Mouse (Mus musculus) CD4-positive naive resting alpha-beta T cell, adult 76 days (primary cell): ENCODE results near the gene Slc25a25. TPM values are rescaled to one million over a fixed set of nuclear protein-coding genes. Genes with fewer than 3 reads are reported as not detected.

ENCODE experiments used
- total RNA-seq: library from RNA; stranded (reverse); gene quantifications from one replicate; pipeline ENCODE4 v1.2.4, GENCODE M21; 2023

Slc25a25 gene
- 108 TPM for total RNA-seq

GRCm38 (mm10) chr2:32450881-32451844 lies at the start of gene Slc25a25:
TSS of gene Slc25a25 (minus strand) at chr2:32451445.

DNA sequence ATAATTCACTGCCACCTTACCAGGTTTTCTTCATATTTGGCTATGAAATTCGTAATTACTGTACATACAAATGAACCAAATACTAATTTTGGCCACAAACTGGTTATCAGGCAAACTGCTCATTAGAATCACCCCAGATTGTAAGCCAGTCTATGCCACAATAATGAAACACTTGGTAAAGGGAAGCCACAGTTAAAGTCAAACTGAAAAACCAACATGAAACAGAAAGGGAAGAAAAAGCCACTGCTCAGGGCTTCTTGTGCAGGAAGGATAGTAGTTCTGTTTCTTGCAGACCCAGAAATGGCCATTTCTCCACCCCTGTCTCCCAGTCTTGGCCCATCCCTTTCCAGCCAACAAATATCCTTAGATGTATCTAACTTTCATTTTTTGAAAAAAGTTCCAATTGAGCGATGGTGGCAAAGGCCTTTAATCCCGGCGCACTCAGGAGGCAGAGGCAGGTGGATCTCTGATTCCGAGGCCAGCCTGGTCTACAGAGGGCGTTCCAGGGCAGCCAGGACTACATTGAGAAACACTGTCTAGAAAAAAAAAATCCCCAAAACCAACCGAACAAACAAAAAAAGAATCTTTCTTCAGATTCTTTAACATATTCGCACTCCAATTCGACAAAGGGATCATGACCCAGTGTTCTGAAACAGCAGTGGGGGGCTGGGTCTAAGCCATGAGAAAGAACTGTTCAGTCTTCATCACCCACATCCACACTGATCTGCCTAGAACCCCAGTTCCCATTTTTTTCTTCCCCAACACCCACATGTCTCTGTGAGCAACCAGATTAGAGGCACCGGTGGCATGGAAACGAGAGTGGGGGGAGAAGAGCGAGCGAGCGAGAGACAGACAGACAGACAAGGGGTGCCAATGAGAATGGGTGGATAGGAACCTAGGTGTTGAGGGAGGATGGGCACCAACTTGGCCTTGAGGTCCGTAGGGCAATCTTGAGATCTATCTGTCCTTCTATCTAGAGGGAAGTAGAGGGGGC lies 1.2 kb downstream of the Slc25a25 start, which contains the start of gene Naif1:
Naif1 (plus strand) TSS at position 697 of the 994 bp plus-strand sequence.

GRCm38 (mm10) chr2:32395484-32395945 lies 55.7 kb downstream of the Slc25a25 start, which contains the start of gene Ptges2:
TSS of gene Ptges2 (plus strand) at chr2:32395896.

GRCm38 (mm10) chr2:32387706-32388490 lies 63.3 kb downstream of the Slc25a25 start, which contains the start of gene Lcn2:
TSS of gene Lcn2 (minus strand) at chr2:32388252.

DNA sequence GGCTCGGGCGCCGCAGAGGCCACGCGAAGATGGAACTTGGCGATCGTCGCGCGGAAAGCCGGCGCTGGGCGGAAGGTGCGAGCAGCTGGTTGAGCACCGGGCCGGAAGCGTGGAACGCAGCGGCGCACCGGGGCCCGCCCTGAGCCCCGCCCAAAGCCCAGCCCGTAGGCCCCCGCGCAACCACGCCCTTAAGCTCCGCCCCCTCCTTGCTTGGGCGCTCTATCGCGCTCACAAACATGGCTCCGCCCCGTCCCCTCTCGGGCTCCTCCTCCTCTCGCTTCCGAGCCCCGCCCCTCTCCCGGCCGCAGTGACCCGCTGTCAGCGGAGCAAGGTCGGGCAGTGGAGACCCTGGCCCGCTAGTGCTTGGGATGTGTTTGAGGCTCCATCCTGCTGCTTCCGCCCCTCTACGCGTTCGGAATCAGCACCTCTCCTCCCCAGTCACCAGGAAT lies 69.4 kb downstream of the Slc25a25 start, which contains the start of gene 1110008P14Rik:
1110008P14Rik (minus strand) TSS at position 164 of the 449 bp plus-strand sequence.

Other genes with a start within 250 kb of the Slc25a25 start
- gene Pomt1, start 214.9 kb downstream of the Slc25a25 start, total RNA-seq, result 15.0 TPM
- gene Uck1, start 191.3 kb downstream of the Slc25a25 start, total RNA-seq, result 89.0 TPM
- gene Golga2, start 164.1 kb downstream of the Slc25a25 start, total RNA-seq, result 37.3 TPM
- gene Swi5, start 163.4 kb downstream of the Slc25a25 start, total RNA-seq, result 60.6 TPM
- gene Ciz1, start 99.1 kb downstream of the Slc25a25 start, total RNA-seq, result 93.7 TPM
- gene Dnm1, start 98.1 kb downstream of the Slc25a25 start, total RNA-seq, result not detected
- gene 1110008P14Rik, start 69.5 kb downstream of the Slc25a25 start, total RNA-seq, result 23.4 TPM
- 2.8 TPM for gene Lcn2, start 63.2 kb downstream of the Slc25a25 start, total RNA-seq
- 6.2 TPM for gene Ptges2, start 55.5 kb downstream of the Slc25a25 start, total RNA-seq
- 6.5 TPM for gene Naif1, start 988 bp downstream of the Slc25a25 start, total RNA-seq
- gene Fam102a, start 83.9 kb upstream of the Slc25a25 start, total RNA-seq, result 163 TPM
- gene Dpm2, start 119.4 kb upstream of the Slc25a25 start, total RNA-seq, result 50.7 TPM
- gene Pip5kl1, start 123.4 kb upstream of the Slc25a25 start, total RNA-seq, result 0.76 TPM
- not detected for gene 9430097D07Rik, start 124.2 kb upstream of the Slc25a25 start, total RNA-seq
- gene St6galnac4, start 135.7 kb upstream of the Slc25a25 start, total RNA-seq, result 18.8 TPM
- gene St6galnac6, start 148.3 kb upstream of the Slc25a25 start, total RNA-seq, result 4.1 TPM
- gene Ak1, start 170.3 kb upstream of the Slc25a25 start, total RNA-seq, result not detected
- 3.4 TPM for gene Eng, start 195.2 kb upstream of the Slc25a25 start, total RNA-seq